Mouse (Mus musculus) hindbrain, postnatal 0 days (tissue): Measurements from ENCODE around the gene Dusp1. TPM values are rescaled to one million over a fixed set of nuclear protein-coding genes. Genes with fewer than 3 reads are reported as not detected.
A peak's percentile ranks its signal among the peaks of the same experiment; 100 is the strongest.

Source experiments
- ATAC-seq: fragments of 200-750 bp; cut with Nextera tagmentation; 2 replicates; pipeline ENCODE4 v1.8.0; 2017; ENCODE audit warnings: mild to moderate bottlenecking, moderate TSS enrichment, moderate library complexity
- DNase-seq: peaks from one replicate; pipeline ENCODE4 v3.0.0-alpha.2; 2015; ENCODE audit warnings: low spot score
- H3K27ac ChIP-seq: fragments of 300-500 bp; sonication (generic); 2 replicates; pipeline ENCODE4 v1.5.1; 2014; ENCODE audit warnings: mild to moderate bottlenecking
- H3K27me3 ChIP-seq: fragments of 300-500 bp; sonication (generic); 2 replicates; pipeline ENCODE4 v1.6.1; 2014; ENCODE audit warnings: low read length, mixed read lengths; ENCODE audit not compliant: insufficient read depth
- H3K36me3 ChIP-seq: fragments of 300-500 bp; sonication (generic); 2 replicates; pipeline ENCODE4 v1.6.1; 2014; ENCODE audit warnings: low read length, mixed read lengths; ENCODE audit not compliant: insufficient read depth
- H3K4me1 ChIP-seq: fragments of 300-500 bp; sonication (generic); 2 replicates; pipeline ENCODE4 v1.6.1; 2014; ENCODE audit warnings: antibody characterized with exemption, low read length, mixed read lengths; ENCODE audit not compliant: insufficient read depth
- H3K4me2 ChIP-seq: fragments of 300-500 bp; sonication (generic); 2 replicates; pipeline ENCODE4 v1.6.1; 2014; ENCODE audit warnings: low read depth, mild to moderate bottlenecking, low read length, moderate library complexity, mixed read lengths
- H3K4me3 ChIP-seq: fragments of 300-500 bp; sonication (generic); 2 replicates; pipeline ENCODE4 v1.5.1; 2014; ENCODE audit warnings: low read length
- H3K9ac ChIP-seq: fragments of 300-500 bp; sonication (generic); replicated peaks from 2 replicates; pipeline ENCODE4 v1.6.1; 2014; ENCODE audit warnings: mild to moderate bottlenecking, low read length, moderate library complexity, mixed read lengths
- H3K9me3 ChIP-seq: fragments of 300-500 bp; sonication (generic); 2 replicates; pipeline ENCODE4 v1.6.1; 2016; ENCODE audit warnings: low read length, mixed read lengths
- CTCF ChIP-seq: IDR thresholded peaks from 2 replicates; pipeline ENCODE4 v1.5.1; 2016; ENCODE audit warnings: antibody characterized with exemption, control low read depth, low read depth
- WGBS: fragments of 180-500 bp; shearing (Covaris S2); extraction: QIAGEN DNeasy Blood & Tissue Kit; methylation state at CpG from one replicate; pipeline ENCODE4 v1.1.7; 2014; 5-methylcytosine and 5-hydroxymethylcytosine counted together
- polyA plus RNA-seq: library from polyadenylated mRNA; unstranded; fragments of >200 nt; fragmentation: Nextera tagmentation; extraction: Ambion mirVana; gene quantifications from 2 replicates; pipeline ENCODE4 v1.2.1, GENCODE M21; 2015
- total RNA-seq: library from RNA; depleted of rRNA; stranded (reverse); fragments of >200 nt; gene quantifications from 2 replicates; pipeline ENCODE4 v1.2.3, GENCODE M21; 2014

Dusp1 gene
- total and polyA plus RNA-seq, 2 experiments from 2014 or later, result 27.0 to 51.4 TPM

DNA sequence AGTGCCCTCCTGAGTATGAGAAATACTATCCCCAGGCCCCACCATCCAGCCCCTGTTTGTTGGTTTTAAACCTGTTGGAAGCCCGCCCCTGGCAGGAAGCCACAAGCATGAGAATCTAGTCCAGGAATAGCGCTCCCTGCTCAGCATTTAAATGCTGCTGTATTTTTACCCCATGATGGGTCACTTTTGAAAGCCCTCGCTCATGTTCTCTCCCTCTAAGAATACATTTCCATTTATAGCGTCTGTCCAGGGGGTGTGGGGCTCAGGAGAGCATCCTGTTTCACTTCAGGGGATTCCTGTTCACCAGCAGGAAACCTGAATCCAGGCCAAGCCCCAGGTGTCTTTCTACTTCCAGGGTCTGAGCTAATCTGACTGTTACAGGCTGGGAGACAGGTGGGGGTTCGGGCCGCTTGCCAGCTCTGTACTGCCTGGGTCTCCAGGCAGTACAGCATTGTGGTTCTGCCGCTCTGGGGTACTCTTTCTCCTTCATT lies 34.3 kb upstream of the Dusp1 start:
- peak; percentile 56; the same call in 1 of the 2 replicates for ATAC-seq
- Histone ChIP-seq H3K27ac (peak overlapping the region; percentile 67), H3K9ac (0 out of 2 replicates have a peak overlapping the region, but pooled peaks have one; percentile 3)

DNA sequence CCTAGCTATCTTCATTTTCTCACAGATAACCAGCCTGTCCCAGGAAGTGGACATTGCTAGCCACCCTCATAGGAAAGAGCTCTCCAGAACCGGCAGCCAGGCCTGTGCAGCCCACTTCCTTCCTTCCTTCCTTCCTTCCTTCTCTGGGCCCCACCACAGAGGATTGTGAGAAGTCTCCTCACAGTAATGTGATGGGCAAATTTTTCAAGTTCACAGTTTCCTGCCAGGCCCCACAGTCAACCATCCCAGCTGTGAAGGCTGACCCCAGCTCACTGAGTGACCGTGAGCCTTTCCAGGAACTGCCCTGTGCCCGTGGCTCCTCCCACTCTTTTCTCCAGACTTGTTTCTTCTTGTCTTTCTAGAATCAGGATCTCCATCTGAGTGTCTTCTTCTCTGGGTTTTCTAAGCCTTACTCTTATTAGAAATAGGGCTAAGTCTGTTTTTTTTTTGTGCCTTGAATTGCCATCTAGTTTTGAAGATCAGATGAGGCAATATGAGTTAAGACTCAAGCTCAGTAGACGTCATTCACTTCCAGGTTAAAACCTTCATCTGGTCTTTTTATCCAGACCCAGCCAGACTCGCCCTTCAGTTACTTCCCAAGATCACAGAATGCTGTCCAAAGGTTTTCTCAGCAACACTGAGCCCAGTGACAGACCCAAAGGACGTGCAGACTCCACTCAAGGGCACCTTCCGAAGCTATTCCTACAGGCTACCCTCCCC lies 33.7 kb upstream of the Dusp1 start:
- WGBS, result 44% methylated on average over 7 of the region's 7 CpGs
- ATAC-seq (peak; percentile 22; the same call in 1 of the 2 replicates), DNase-seq (no peak)
- no peak overlapping the region for H3K9ac ChIP-seq
- H3K36me3 ChIP-seq, result no peaks in the 10 kb centered on the region
- no peak overlapping the region for H3K4me2 ChIP-seq
- no peak overlapping the region for H3K4me3 ChIP-seq
- no peak for TF ChIP-seq CTCF
- no peaks in the 10 kb centered on the region for H3K9me3 ChIP-seq
- H3K27me3 ChIP-seq, result no peaks in the 10 kb centered on the region
- peak overlapping the region; percentile 67 for H3K27ac ChIP-seq
- H3K4me1 ChIP-seq, result peaks cover 19% of the 10 kb centered on the region

More for the DNA sequence above, 34.3 kb upstream of the Dusp1 start:
- H3K4me3 ChIP-seq, result no peak overlapping the region
- no peaks in the 10 kb centered on the region for H3K9me3 ChIP-seq
- no peak for TF ChIP-seq CTCF
- no peaks in the 10 kb centered on the region for H3K27me3 ChIP-seq
- peak; percentile 73 for DNase-seq
- 23% methylated on average over 7 of the region's 7 CpGs for WGBS
- peaks cover 20% of the 10 kb centered on the region for H3K4me1 ChIP-seq
- H3K36me3 ChIP-seq, result no peaks in the 10 kb centered on the region
- H3K4me2 ChIP-seq, result no peak overlapping the region

DNA sequence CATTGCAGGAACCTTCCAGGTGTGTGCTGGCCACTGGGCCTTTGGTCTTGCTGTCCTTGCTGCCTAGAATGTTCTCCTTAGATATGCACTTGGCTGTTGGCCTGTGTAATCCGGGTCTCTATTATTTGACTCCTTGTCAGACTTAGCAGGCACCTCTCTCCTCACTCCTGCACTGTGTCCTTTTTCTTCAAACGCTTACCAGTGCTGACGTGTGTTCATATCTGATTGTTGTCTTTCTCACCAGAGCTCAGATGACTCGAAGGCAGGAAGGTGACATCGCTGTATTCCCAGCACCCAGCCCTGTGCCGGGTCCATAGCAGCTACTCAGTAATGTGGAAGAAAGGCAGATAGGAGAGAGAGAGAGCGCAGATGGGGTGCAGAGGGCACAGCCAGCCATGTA lies 33.0 kb upstream of the Dusp1 start:
- Histone ChIP-seq H3K9me3 (no peaks in the 10 kb centered on the region), H3K4me2 (no peak overlapping the region), H3K9ac (no peak overlapping the region), H3K4me1 (peaks cover 19% of the 10 kb centered on the region), H3K36me3 (no peaks in the 10 kb centered on the region), H3K27me3 (no peaks in the 10 kb centered on the region), H3K4me3 (no peak overlapping the region), H3K27ac (peak overlapping the region; percentile 67; the same call in 1 of the 2 replicates)
- ATAC-seq (no peak), DNase-seq (no peak)
- no peak for TF ChIP-seq CTCF
- WGBS, result 85% methylated on average over 7 of the region's 7 CpGs

DNA sequence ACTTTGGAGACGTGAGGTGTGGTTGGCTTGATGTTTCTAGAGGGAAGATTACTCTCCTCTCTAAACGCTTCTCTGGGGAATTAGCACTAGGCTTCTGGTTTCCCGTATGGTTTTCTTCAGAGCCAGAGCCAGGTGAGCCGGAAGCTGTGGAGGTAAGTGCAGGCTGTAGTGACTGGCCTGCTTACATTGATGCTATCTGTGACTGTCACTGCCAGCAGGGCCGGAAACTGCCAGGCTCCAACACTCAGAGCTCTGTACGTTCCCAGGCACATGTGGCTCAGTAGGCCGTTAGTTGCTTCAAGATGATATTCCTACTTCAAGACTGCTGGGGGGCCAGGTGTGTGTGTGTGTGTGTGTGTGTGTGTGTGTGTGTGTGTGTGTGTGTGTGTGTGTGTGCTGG lies 32.2 kb upstream of the Dusp1 start:
- WGBS, result 85% methylated on average over 7 of the region's 7 CpGs
- TF ChIP-seq CTCF, result no peak
- Histone ChIP-seq H3K27ac (no peak overlapping the region), H3K27me3 (no peaks in the 10 kb centered on the region), H3K9me3 (no peaks in the 10 kb centered on the region), H3K36me3 (no peaks in the 10 kb centered on the region), H3K4me1 (peaks cover 19% of the 10 kb centered on the region), H3K4me3 (no peak overlapping the region), H3K4me2 (no peak overlapping the region), H3K9ac (no peak overlapping the region)
- no peak for ATAC-seq
- no peak for DNase-seq

DNA sequence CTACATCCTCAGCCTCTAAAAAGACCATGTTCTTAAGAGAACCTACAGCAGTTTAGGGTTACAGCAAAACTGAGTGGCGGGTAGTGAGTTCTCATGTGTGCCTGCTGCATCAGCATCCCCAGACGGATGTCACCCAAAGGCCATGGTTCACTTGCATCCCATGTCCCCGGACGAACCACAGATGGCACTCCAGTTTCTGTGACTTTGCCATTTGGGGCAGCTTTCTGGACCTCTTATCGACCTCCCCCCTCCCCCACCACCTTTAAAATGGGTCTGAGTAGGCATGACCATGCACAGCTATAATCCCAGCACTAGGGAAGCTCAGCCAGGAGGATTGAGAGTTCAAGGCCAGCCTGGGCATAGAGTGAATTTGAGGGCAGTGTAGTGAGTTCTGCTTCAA lies 31.3 kb upstream of the Dusp1 start:
- Histone ChIP-seq H3K4me1 (peaks cover 19% of the 10 kb centered on the region), H3K27me3 (no peaks in the 10 kb centered on the region)
- WGBS, result 91% methylated on average over 5 of the region's 5 CpGs

DNA sequence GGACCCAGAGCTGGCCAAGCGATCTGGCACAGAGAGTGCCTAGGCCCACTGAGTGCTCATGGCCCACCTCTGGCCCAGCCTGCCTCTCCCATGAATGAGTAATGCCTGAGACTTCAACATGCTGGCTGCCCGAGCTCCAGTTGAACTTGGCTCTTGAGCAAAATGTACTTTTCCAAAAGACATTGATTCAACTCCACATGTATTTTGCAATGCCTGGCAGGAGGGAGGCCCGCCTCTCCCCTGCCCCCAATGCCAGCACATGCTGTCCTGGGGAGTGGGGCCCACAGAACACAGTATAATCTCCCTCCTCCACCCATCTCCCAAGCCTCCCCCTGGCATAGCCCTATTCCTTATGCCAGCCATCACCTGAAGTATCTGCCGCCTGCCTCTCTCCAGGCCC lies 30.6 kb upstream of the Dusp1 start:
- Histone ChIP-seq H3K4me3 (no peak overlapping the region), H3K27me3 (no peaks in the 10 kb centered on the region)
- TF ChIP-seq CTCF, result no peak

More for the DNA sequence above, 31.3 kb upstream of the Dusp1 start:
- Histone ChIP-seq H3K4me3 (no peak overlapping the region), H3K27ac (no peak overlapping the region), H3K9ac (no peak overlapping the region), H3K36me3 (no peaks in the 10 kb centered on the region), H3K4me2 (no peak overlapping the region), H3K9me3 (no peaks in the 10 kb centered on the region)
- ATAC-seq, result no peak
- TF ChIP-seq CTCF, result no peak
- no peak for DNase-seq

DNA sequence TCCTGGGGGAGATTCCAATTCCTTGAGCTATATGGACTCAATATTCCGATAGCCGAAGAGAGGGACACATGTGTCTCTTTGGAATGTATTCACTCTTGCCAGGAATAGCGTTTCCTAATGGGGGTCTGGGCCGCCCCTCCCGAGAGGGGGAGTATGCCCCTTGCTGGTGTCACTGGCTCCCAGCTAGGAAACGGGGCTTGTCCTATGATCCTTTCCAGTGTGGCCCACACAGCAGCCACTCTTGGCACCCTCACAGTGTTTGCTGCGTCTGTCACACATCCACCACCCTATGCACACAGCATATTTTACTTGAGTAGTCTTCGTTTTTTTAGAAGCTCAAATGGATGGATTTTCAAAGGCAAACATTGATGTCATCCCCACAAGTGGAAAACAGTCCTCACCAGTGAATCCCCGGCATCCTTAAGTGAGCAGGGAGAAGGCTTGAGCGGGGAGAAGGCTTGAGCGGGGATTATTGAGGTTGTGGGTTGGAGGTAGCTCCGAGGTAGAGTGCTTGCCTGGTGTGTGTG lies 26.1 kb upstream of the Dusp1 start:
- H3K27ac ChIP-seq, result no peak overlapping the region
- 87% methylated on average over 12 of the region's 12 CpGs for WGBS
- H3K9ac ChIP-seq, result no peak overlapping the region
- DNase-seq (no peak), ATAC-seq (no peak)
- H3K9me3 ChIP-seq, result no peaks in the 10 kb centered on the region
- no peak overlapping the region for H3K4me2 ChIP-seq
- no peaks in the 10 kb centered on the region for H3K27me3 ChIP-seq
- H3K4me3 ChIP-seq, result no peak overlapping the region
- H3K36me3 ChIP-seq, result no peaks in the 10 kb centered on the region
- no peak for TF ChIP-seq CTCF
- H3K4me1 ChIP-seq, result peaks cover 12% of the 10 kb centered on the region

More for the DNA sequence above, 30.6 kb upstream of the Dusp1 start:
- H3K9me3 ChIP-seq, result no peaks in the 10 kb centered on the region
- H3K27ac ChIP-seq, result no peak overlapping the region; the same call in 1 of the 2 replicates
- no peaks in the 10 kb centered on the region for H3K36me3 ChIP-seq
- no peak for ATAC-seq
- 84% methylated on average over 4 of the region's 4 CpGs for WGBS
- H3K4me2 ChIP-seq, result no peak overlapping the region
- no peak overlapping the region for H3K9ac ChIP-seq
- no peak for DNase-seq
- peaks cover 19% of the 10 kb centered on the region for H3K4me1 ChIP-seq
